Mouse (Mus musculus): ENCODE data around the gene Slc38a3. TPM values are rescaled to one million over a fixed set of nuclear protein-coding genes. Genes with fewer than 3 reads are reported as not detected.

Gene Slc38a3
- total RNA-seq, 2 experiments from 2014 or later: 66.0 to 80.3 TPM

DNA sequence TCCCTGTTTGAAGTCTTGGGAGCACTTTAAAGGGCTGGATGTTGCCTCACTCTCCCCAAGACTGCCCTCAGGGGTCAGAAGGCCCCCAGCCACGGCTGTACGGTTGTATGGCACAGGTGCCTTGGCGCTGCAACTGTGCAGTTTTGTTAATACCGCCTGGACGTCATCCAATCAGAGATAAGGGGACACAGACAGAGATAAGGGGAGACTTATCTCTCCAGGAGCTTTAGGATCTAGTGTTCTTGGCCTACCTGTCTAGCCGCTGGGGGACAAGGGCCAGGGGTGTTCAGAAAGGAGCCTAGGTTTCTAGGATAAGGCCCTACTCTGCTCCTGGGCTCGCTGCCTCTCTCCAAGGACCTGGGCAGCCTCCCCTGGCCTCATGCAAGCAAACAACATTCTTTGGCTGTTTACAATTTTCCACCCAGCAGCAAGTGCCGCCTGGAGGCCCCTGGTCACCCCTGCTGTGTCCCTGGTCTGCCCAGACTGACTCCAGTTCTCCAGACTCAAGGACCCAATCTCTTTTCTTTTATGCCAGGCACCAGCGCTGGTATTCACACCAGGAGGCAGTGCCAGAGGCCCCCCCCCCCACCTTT, 61.6 kb downstream of the Slc38a3 start:
- no peak for DNase-seq
- intact Hi-C loops (cut with DNase I): no loop called here

DNA sequence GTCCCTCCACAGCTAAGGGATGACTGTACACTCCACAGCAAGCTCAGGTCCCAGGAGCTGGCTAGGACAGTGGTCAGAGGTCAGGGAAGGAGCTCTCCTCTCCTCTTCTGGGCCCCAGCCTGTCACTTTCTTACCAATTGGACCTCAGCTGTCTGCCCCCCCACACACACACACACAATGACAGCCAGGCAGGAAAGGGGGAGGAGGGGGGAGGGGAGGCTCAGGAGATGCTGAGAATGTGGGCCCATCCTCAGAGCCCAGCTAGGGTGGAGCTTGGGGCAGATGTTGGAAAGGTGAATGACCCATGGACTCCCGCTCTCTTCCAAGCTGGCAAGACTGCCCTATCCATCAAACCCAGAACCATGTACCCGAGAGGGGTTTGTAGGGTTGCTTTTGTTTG, 62.3 kb downstream of the Slc38a3 start:
- no peak for DNase-seq

DNA sequence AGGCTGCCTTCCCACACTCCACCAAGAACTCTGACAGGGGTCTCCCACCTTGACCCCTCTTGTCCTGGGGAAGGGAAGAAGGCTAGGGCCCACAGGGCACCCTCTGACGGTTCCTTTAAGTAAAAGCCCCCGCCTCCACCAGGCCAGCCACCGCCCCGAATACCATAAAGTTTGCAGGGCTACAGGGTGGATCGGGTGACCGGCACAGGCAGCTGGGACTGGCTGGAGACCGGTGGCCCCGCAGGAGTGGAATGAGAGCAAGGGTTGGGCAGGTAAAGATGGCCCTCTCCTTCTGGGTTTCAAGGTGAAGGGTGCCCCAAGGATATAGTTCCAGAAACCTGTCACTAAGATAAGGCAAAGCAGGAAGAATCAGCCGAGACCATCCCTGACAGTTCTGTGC, 62.7 kb downstream of the Slc38a3 start:
- intact Hi-C loops (cut with DNase I): no loop called here
- DNase-seq: no peak

More for the DNA sequence above, 62.3 kb downstream of the Slc38a3 start:
- intact Hi-C loops (cut with DNase I): no loop called here

DNA sequence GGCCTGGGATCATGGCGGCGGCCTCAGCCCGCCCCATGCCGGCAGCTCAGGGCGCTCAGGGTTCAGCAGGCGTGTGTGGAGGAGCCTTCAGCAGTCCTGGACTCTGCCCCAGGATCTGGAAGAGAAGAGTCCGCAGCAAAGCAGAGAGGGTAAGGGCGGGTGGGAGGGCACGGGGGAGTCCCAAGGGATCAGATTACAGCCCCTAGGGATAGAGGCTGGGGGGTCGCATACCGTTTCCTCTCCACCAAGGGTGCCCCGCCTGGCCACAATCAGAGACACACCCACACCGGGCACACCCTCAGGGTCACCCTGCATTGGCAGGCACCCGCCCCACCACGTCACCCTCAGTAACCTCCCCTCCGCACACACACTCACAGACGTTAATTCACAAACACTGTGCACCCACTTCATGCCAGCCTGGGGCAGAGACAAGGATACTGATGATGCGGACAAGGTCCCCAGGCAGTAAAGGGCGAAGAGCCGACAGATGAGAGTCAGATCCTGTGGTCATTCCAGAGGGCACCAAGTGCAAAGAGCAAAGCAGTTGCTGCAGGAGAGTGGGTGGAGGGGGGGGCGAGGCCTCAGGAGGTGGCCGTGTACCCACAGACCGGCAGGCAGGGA, 64.2 kb downstream of the Slc38a3 start:
- DNase-seq: no peak
- intact Hi-C loops (cut with DNase I): no loop called here

DNA sequence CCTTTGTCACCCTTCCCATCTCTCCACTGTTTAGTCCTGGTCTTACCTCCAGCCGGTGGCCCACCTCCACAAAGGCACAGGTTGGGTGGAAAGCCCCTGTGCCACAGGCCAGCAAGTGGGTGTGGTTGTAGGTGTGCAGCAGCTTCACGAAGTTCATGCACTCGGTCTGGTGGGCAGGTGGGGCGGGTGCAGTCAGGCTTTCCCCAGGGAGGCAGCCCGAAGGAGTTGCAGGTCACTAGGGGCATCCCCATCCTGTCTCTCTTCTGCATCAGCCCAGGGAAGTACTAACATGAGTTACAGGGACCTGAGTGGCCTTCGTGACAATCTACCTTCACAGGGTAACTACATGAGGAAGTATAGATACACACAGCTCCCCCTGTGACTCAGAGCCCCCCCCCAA, 66.1 kb downstream of the Slc38a3 start:
- no peak for DNase-seq
- intact Hi-C loops (cut with DNase I): loop anchor here (1.0 to 5.0 kb wide), 2 partner anchors 72 to 134 kb away; no protein-coding TSS in a partner anchor

DNA sequence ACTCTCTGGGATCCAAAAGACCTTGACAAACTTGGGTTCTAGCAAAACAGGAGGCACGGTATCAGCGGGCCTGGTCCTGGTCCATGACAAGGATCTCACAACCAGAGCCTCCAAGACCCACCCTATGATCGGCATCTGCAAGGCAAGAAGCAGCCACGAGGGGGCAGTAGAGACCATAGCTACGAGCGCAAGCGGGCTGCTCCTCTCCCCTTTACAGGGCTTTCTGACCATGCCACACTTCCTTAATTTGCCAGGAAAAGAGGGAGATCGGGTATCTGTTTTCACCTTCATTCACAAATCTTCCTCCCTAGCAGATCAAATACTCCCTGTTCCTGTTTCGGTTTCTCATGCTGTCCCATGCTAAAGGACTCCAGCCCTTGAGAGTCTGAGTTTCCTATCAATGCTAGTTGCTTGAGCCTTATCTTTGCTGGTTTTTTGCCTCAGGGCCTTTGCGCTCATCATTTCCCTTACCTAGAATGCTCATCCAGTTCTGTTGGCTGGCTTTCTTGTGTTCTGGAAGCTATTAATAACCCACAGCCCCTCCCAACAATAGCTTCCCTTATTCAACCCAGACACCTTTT, 67.2 kb downstream of the Slc38a3 start:
- intact Hi-C loops (cut with DNase I): loop anchor here (1.0 to 5.0 kb wide), 2 partner anchors 42 to 135 kb away; no protein-coding TSS in a partner anchor
- DNase-seq: peak; percentile 95 to 98

GRCm38 (mm10) chr9:107601275-107601674, 68.1 kb downstream of the Slc38a3 start:
- DNase-seq: no peak
- intact Hi-C loops (cut with DNase I): loop anchor here (5.0 kb wide), 1 partner anchor 136 kb away; no protein-coding TSS in a partner anchor

DNA sequence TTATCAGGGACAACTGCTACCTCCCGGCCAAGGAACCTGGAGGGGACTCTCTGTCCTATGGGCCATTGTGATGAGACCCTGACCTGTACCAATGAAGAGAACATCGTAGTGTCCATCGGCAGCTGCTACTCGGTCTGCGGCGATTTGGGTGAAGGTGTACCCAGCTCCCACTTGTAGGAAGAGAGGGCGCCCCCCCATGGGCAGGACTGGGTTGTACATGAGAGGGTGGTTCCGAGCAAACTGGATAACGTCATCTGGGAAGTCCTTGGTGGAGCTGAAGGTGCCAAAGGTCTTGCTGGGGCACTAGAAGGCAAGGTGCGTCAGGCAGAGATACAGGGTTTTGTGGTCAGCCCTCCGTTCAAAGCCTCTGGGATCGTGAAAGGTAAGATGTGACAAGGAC, 68.6 kb downstream of the Slc38a3 start:
- DNase-seq: no peak
- intact Hi-C loops (cut with DNase I): loop anchor here (5.0 kb wide), 1 partner anchor 137 kb away; no protein-coding TSS in a partner anchor

Other genes with a start within 250 kb of the Slc38a3 start
- 10 to 100 TPM; 22.7 to 26.8 TPM for gene Tmem115, start 135.6 kb downstream of the Slc38a3 start, total RNA-seq (2021)
- 1 to 10 TPM; 4.7 to 5.3 TPM for gene Cyb561d2, start 127.3 kb downstream of the Slc38a3 start, total RNA-seq (2021)
- 10 to 100 TPM; 17.5 to 18.5 TPM for gene Nprl2, start 127.3 kb downstream of the Slc38a3 start, total RNA-seq (2021)
- gene Zmynd10, start 122.2 kb downstream of the Slc38a3 start, total RNA-seq (2021): not detected
- gene Rassf1, start 118.0 kb downstream of the Slc38a3 start, total RNA-seq (2021): 10 to 100 TPM; 16.5 to 17.3 TPM
- gene Tusc2, start 106.3 kb downstream of the Slc38a3 start, total RNA-seq (2021): 10 to 100 TPM; 35.1 to 35.3 TPM
- gene Hyal2, start 101.6 kb downstream of the Slc38a3 start, total RNA-seq (2021): 10 to 100 TPM; 36.4 to 39.0 TPM
- gene Hyal1, start 92.6 kb downstream of the Slc38a3 start, total RNA-seq (2021): 1 to 10 TPM; 5.1 to 5.7 TPM
- 10 to 100 TPM; 16.6 to 19.1 TPM for gene Naa80, start 90.6 kb downstream of the Slc38a3 start, total RNA-seq (2021)
- under 1 TPM; 0.36 to 0.46 TPM for gene Hyal3, start 88.7 kb downstream of the Slc38a3 start, total RNA-seq (2021)
- 10 to 100 TPM; 48.4 to 51.2 TPM for gene Ifrd2, start 81.9 kb downstream of the Slc38a3 start, total RNA-seq (2021)
- gene Sema3b, start 60.3 kb downstream of the Slc38a3 start, total RNA-seq (2021): 10 to 100 TPM; 18.5 to 22.0 TPM
- 100 to 1,000 TPM; 248 to 259 TPM for gene Gnai2, start 34.2 kb downstream of the Slc38a3 start, total RNA-seq (2021)
- not detected for gene Gnat1, start 10.2 kb upstream of the Slc38a3 start, total RNA-seq (2021)
- gene Sema3f, start 40.9 kb upstream of the Slc38a3 start, total RNA-seq (2021): 10 to 100 TPM; 16.0 to 16.9 TPM
- 10 to 100 TPM; 47.2 to 52.6 TPM for gene Rbm5, start 101.5 kb upstream of the Slc38a3 start, total RNA-seq (2021)
- 10 to 100 TPM; 29.0 to 30.7 TPM for gene Rbm6, start 203.7 kb upstream of the Slc38a3 start, total RNA-seq (2021)
- gene Mon1a, start 218.6 kb upstream of the Slc38a3 start, total RNA-seq (2021): 10 to 100 TPM; 11.9 to 12.2 TPM
- gene Mst1r, start 237.3 kb upstream of the Slc38a3 start, total RNA-seq (2021): 1 to 10 TPM; 1.8 to 2.2 TPM

All from heart, postnatal 36 days (tissue).